Mouse (Mus musculus): ENCODE results near the gene Rhoj.
A peak's percentile ranks its signal among the peaks of the same experiment; 100 is the strongest.
"Not testable (repeated sequence)": the region's sequence is repeated elsewhere in the genome, so short reads cannot be mapped to it uniquely, and the experiment has no call there.

The Rhoj gene

GRCm38 (mm10) chr12:75307961-75308951 lies at the start of gene Rhoj:
Rhoj (plus strand) TSS chr12:75308322.
- DNase-seq = peak; percentile 34

DNA sequence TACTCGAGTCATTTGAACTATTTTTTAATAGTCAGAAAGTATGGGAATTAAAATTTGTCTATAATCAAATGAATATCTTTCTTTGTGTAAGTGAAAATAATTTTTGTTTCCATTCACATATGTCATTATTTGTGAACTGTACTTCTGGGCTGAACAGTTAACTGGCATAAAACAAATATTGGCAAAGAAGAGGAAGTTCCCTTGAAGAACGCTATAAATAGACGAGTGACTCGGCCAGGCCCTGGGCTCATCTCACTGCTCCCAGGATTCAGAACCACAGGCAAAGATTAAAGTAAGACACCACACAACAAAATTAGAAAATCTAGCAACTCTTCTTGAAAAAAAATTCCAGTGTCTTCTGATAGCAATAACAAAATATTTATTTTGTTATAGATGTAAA lies 36.4 kb upstream of the Rhoj start:
- DNase-seq = no peak

DNA sequence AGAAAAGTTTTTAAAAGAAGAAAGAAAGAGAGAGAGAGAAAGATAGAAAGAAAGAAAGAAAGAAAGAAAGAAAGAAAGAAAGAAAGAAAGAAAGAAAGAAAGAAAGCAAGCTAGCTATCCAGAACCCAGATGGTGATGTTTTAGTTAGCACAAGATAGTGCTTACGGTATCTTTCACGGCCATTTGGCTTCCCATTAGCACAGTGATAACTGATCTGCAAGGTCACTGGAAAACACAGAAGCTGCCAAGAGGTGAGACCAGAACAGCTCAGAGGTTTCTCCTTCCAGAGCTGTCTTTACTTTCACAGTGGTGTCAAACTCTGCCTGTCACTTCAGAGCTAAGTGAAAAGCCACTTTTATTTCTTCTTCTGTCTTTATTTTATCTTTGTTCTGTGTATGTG lies 32.4 kb upstream of the Rhoj start:
- DNase-seq = no peak

GRCm38 (mm10) chr12:75277425-75277824 lies 30.7 kb upstream of the Rhoj start:
- no peak for DNase-seq

GRCm38 (mm10) chr12:75280502-75280901 lies 27.6 kb upstream of the Rhoj start:
- DNase-seq = no peak

DNA sequence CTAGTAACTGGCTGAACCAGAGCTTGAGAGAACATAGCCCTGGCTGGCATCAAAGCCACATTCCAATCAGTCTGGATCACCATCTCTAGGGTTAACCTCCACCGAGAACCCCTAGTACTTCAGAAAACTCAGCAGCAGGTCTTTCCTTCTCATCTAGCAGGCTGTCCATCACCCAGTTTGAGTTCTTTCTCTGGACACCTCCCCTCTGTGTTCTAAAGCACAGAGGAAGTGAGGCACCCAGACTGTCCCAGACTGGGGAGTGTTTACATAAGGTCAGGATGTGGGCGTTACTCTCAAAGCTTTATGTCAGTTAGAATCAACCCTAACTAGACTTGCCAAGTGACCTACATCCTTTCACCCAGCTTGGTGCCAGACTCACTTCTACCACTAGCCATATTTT lies 24.9 kb upstream of the Rhoj start:
- no peak for DNase-seq

DNA sequence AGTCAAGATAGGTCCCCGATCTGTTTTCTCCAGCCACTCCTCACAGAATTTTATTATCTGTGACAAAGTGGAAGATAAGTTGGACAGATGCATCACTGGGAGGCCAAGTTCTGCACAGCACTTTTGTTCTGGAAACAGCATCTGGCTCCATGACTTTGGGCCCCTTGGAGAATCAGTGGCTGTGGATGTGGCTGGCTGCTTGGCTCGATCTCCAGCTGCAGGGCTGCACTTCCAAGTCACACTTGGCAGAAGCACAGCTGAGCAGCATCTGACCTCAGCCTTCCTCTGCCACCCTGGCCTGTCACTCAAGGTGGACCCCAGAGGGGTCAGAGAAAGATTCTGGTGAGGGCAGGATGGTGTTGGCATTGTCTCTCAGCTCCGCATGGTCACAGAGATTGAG lies 22.0 kb upstream of the Rhoj start:
- no peak for DNase-seq

- DNase-seq = no peak
Measured at GRCm38 (mm10) chr12:75290524-75290923, 17.6 kb upstream of the Rhoj start.

DNA sequence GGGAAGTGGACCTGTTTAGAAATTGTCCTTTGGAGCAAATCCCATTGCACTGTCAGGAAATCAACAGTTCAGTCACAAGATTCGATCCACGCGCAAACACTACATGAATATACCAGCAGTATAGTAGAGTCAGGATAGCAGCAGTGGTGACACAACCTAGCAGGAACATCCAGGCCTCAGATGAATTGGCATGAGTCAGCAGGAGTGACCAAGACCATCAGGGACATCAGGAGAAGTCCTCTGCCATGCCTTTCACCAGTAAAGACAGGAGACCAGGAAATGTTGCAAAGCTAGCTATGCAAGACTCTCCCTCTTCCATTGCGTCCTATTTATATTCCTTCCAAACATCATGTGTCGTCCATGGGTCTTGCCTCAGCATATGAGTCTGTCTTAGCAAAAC lies 16.6 kb upstream of the Rhoj start:
- no peak for DNase-seq

DNA sequence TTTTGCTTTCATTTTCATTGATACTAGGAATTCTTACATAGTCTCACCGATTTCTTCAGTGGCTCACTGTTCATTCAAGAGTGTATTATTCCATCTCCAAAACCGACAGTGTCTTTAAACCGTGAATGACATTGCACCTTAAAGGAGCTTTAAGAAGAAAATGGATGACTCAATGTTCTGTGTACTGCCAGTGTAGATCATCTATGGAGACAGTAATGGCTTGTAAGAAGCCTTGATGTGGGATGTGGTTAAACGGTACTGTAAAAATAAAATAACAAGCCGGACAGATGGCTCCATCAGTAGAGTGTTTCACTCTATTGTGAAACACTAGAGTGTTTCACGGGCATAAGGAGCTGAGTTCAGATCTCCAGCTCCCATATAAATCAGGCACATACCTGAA lies 15.2 kb upstream of the Rhoj start:
- DNase-seq = no peak

DNA sequence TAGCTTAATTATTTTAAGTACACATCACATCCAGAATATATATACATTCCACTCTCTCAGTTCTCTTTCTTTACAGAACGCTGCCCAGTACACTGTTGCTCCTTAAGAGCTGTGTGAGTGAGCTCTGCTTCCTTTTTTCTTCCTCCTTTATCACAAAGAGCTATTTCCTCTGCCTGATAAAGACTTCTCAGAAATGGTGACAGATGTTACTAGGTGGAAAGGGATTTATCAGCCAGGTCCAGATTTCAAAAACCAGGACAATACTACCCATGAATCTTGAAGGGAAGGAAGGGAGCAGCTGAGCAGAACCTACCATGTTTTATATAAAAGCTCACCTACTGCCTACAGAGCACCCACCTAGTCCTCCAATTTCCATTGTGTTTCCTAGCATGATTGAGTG lies 8.3 kb upstream of the Rhoj start:
- no peak for DNase-seq

GRCm38 (mm10) chr12:75304132-75304531 lies 4.0 kb upstream of the Rhoj start:
- no peak for DNase-seq

DNA sequence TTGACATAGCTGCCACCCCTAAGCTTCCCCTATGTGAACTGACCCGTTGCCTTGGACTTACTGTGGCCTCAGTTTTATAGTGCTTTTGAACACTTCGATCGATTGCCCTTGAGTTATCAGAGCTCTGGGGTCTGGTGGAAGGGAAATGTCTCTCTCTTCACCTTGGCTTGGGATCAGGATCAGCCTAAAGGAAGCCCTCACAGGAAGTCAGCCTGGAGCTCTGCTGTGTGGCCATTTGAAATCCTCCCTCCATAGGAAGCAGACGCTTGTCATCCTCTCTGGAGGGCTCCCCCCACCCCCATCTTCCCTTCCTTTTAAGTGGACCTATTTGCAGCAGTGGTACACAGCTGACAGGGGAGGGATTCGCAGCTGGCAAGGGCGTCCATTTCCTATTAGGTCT lies 1.6 kb downstream of the Rhoj start:
- no peak for DNase-seq

GRCm38 (mm10) chr12:75310766-75311165 lies 2.6 kb downstream of the Rhoj start:
- no peak for DNase-seq

DNA sequence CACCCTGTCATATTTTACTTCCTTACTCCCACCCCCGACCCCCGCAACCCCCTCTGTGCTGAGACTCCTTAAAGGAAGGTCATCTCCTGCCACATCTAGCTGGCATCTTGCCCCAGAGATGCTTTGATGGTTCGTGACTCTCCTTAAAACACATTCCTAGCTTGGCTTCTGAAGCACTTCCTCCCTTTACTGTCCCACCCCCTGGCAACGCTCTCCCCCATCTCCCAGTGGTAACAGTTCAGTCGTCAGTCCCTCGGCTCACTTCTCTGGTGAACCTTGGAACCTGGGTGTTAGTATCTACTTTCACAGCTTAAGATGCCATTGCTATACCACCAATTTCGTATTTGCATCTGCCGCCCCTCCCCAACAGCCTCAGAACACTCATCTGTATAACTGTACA lies 3.8 kb downstream of the Rhoj start:
- no peak for DNase-seq

DNA sequence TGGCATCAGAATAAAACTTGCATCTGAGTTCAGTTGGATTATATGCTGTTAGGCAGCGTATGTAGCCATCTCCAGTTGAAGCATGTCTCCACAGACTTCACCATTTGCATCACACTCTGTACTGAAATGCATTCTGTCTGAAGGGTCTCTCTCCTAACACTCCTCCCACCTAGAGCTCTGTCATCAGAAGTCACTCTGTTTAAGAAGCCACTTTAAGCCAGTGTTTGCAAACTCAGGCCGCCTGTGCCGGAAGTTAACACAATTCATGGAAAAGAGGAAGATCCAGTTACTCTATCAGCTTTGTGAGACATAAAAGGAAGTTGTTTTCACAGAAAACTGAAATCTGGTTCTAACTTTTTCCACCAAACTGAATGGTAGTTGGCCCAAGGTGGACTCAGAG lies 5.9 kb downstream of the Rhoj start:
- no peak for DNase-seq

DNA sequence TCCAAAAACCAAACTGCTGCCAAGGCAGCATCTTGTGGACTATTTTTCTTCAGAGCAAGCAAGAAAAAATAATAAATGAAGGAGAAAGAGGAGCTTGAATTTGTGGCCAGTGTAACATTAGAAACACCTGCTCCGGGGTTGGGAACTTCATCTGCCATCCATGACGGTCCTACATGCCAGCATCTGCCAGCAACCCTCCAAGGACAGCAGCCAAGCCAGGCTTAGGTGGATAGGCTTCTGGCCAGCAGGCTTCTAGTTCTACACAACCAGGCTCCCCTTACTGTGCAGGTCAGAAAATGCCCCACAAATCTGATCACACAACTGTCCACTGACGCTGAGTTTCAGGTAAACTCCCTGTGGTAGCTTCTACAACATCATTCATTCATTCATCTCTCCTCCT lies 7.7 kb downstream of the Rhoj start:
- no peak for DNase-seq

GRCm38 (mm10) chr12:75320441-75320925 lies 12.4 kb downstream of the Rhoj start:
- no peak for DNase-seq

DNA sequence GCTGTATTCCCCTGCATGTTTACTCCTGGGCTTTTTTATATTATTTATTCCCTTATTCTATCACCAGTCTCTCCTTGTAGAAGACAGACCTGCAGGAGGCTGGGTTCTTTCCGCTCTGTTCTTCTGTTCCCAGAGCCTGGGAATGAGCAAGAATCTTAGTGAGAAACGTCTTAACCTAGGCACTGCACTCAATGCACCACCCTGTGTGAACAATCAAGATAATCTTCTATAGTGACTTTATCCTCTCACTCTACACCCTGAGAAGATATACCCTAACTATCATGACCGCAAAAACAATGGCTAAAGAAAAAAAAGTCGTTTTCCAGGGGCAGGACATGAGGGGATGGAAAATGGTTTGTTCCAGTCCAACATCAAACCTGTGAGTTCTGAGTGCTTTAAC lies 13.1 kb downstream of the Rhoj start:
- no peak for DNase-seq

DNA sequence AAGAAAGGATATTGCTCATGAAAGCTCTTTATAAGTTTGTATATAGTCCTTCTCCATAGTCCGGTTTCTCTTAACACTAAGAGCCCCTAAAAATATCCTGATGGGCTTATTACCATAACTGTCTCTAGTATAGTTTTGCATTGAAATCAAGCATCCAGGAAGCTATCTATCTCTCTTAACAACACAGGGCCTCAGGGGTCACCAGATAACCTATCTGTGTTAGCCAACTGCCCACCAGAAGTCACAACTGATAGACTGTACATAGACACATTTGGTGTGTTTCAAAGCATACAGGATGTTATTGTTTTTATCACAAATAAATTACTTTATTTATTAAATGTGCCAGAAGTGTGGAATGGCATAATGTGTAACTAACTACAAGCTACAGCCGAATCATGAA lies 21.1 kb downstream of the Rhoj start:
- DNase-seq = no peak

- no peak for DNase-seq
Measured at GRCm38 (mm10) chr12:75339894-75340293, 31.8 kb downstream of the Rhoj start.

GRCm38 (mm10) chr12:75340331-75340730 lies 32.2 kb downstream of the Rhoj start:
- DNase-seq = no peak

GRCm38 (mm10) chr12:75348551-75348950 lies 40.4 kb downstream of the Rhoj start:
- no peak for DNase-seq

GRCm38 (mm10) chr12:75349537-75349936 lies 41.4 kb downstream of the Rhoj start:
- not testable (repeated sequence) for DNase-seq

DNA sequence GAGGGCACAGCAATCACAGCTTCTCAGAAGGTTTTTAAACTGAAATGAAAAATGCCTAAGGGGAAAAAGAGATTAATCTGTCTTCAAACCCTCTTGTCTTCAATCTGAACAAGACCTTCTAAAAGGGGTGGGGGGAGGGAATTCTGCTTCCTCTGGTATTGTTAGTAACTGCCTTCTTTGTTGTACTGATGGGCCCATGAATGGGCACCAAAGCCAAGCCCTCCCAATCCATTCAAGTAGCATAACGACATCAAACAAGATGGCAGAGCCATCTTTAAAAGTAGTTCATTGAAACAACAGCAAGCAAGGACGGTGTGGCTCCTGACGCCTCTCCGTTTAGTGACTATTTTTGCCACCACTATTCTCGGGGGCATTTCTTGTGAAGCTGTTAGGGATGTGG lies 42.6 kb downstream of the Rhoj start:
- DNase-seq = no peak

Measured in cerebellum, adult 9-11 months (tissue).